Mouse (Mus musculus): ENCODE data around the gene Olfr600. TPM values are rescaled to one million over a fixed set of nuclear protein-coding genes. Genes with fewer than 3 reads are reported as not detected.
"Not testable (repeated sequence)": the region's sequence is repeated elsewhere in the genome, so short reads cannot be mapped to it uniquely, and the experiment has no call there.

Gene Olfr600
- not detected in 2 replicates for polyA plus RNA-seq (2014; fragmentation: Nextera tagmentation; extraction: Ambion mirVana)

DNA sequence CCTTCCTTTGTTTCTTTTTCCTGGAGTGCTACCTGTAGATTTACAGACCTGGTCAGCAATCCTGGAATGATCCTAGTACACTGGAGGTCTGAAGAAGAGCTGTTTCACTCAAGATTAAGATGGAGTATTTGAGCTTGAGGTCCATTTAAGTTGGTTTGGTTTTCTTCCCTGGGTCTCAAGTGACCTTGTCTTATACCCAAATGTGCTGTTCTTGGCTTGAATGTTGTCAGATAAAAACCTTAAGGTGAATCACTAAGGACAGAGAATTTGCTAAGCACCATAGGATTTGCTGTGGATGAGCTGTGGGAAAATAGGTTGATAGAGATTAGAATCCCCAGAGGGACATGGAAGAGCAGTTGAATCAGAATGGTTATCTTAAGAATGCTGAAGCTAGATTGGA, at the start of gene Olfr600:
Olfr600 (minus strand) TSS at position 101 of the 400 bp plus-strand sequence.
- H3K27ac ChIP-seq (replicated peaks; ENCODE audit: low read depth, low read length), result no peak within 1 kb of the TSS
- ATAC-seq (ENCODE audit: low read depth), result no peak
- no peaks in the 10 kb centered on the region for H3K9me3 ChIP-seq (ENCODE audit: control insufficient read depth, low read length)
- no peak within 1 kb of the TSS for H3K4me2 ChIP-seq (ENCODE audit: low read depth, low read length)
- DNase-seq (ENCODE audit: low spot score), result no peak
- no peak within 1 kb of the TSS for H3K9ac ChIP-seq (ENCODE audit: low read depth, low read length)
- H3K4me1 ChIP-seq (ENCODE audit: control insufficient read depth, insufficient read depth, low read length), result no peaks in the 10 kb centered on the region
- H3K4me3 ChIP-seq (ENCODE audit: low read depth, low read length), result no peak within 1 kb of the TSS
- no peaks in the 10 kb centered on the region for H3K36me3 ChIP-seq (ENCODE audit: control insufficient read depth, insufficient read depth, low read length)
- no peaks in the 10 kb centered on the region for H3K27me3 ChIP-seq (replicated peaks; ENCODE audit: control insufficient read depth, insufficient read depth, low read length)

- H3K27me3 ChIP-seq (replicated peaks; ENCODE audit: control insufficient read depth, insufficient read depth, low read length), result no peaks in the 10 kb centered on the region
- H3K27ac ChIP-seq (replicated peaks; ENCODE audit: low read depth, low read length), result no peak overlapping the region
- 20% methylated on average over 1 of the region's 1 CpGs for WGBS
- no peak overlapping the region for H3K4me2 ChIP-seq (ENCODE audit: low read depth, low read length)
- no peak overlapping the region for H3K9ac ChIP-seq (ENCODE audit: low read depth, low read length)
- H3K4me3 ChIP-seq (ENCODE audit: low read depth, low read length), result no peak overlapping the region
- H3K9me3 ChIP-seq (ENCODE audit: control insufficient read depth, low read length), result no peaks in the 10 kb centered on the region
- DNase-seq (ENCODE audit: low spot score) (no peak), ATAC-seq (ENCODE audit: low read depth) (no peak)
- H3K36me3 ChIP-seq (ENCODE audit: control insufficient read depth, insufficient read depth, low read length), result no peaks in the 10 kb centered on the region
- H3K4me1 ChIP-seq (ENCODE audit: control insufficient read depth, insufficient read depth, low read length), result no peaks in the 10 kb centered on the region
Measured at GRCm38 (mm10) chr7:103398981-103399380, 49.5 kb upstream of the Olfr600 start.

- no peaks in the 10 kb centered on the region for H3K36me3 ChIP-seq (ENCODE audit: control insufficient read depth, insufficient read depth, low read length)
- H3K4me1 ChIP-seq (ENCODE audit: control insufficient read depth, insufficient read depth, low read length), result no peaks in the 10 kb centered on the region
- no peak for ATAC-seq (ENCODE audit: low read depth)
- H3K4me3 ChIP-seq (ENCODE audit: low read depth, low read length), result no peak overlapping the region
- no peak overlapping the region for H3K4me2 ChIP-seq (ENCODE audit: low read depth, low read length)
- H3K9ac ChIP-seq (ENCODE audit: low read depth, low read length), result no peak overlapping the region
- no peaks in the 10 kb centered on the region for H3K27me3 ChIP-seq (replicated peaks; ENCODE audit: control insufficient read depth, insufficient read depth, low read length)
- DNase-seq (ENCODE audit: low spot score), result no peak
- no peak overlapping the region for H3K27ac ChIP-seq (replicated peaks; ENCODE audit: low read depth, low read length)
- H3K9me3 ChIP-seq (ENCODE audit: control insufficient read depth, low read length), result no peaks in the 10 kb centered on the region
Measured at GRCm38 (mm10) chr7:103397758-103398157, 48.3 kb upstream of the Olfr600 start.

DNA sequence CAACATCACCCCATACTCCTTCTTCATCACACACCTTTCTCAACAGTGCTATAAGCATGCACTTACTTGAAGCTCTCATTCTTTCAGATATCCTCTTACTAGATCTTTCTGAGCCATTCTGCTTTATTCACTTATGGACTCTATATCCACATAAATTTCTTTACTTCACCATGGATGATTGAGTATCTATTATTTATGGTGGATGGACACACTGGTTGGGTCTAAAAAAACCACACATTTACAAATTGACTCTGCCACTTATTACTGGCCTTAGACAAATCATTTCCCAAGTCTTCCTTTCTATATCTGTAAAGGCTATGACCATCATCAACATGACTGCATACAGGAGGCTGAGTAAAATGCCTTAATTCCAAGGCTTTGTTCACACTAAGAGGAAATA, 36.6 kb upstream of the Olfr600 start, which contains the start of gene Olfr603:
Olfr603 (minus strand) TSS at position 101 of the 400 bp plus-strand sequence.
- Histone ChIP-seq H3K27ac (replicated peaks; ENCODE audit: low read depth, low read length) (no peak within 1 kb of the TSS), H3K4me2 (ENCODE audit: low read depth, low read length) (no peak within 1 kb of the TSS)
- no peak for ATAC-seq (ENCODE audit: low read depth)

GRCm38 (mm10) chr7:103362555-103362954, 13.1 kb upstream of the Olfr600 start, which contains the start of gene Olfr601:
TSS of gene Olfr601 (minus strand) at chr7:103362655.
- H3K4me2 ChIP-seq (ENCODE audit: low read depth, low read length), result no peak within 1 kb of the TSS
- H3K36me3 ChIP-seq (ENCODE audit: control insufficient read depth, insufficient read depth, low read length), result no peaks in the 10 kb centered on the region
- H3K27ac ChIP-seq (replicated peaks; ENCODE audit: low read depth, low read length), result no peak within 1 kb of the TSS
- no peaks in the 10 kb centered on the region for H3K27me3 ChIP-seq (replicated peaks; ENCODE audit: control insufficient read depth, insufficient read depth, low read length)
- DNase-seq (ENCODE audit: low spot score) (no peak), ATAC-seq (ENCODE audit: low read depth) (no peak)
- H3K4me1 ChIP-seq (ENCODE audit: control insufficient read depth, insufficient read depth, low read length), result no peaks in the 10 kb centered on the region
- no peak within 1 kb of the TSS for H3K9ac ChIP-seq (ENCODE audit: low read depth, low read length)
- H3K9me3 ChIP-seq (ENCODE audit: control insufficient read depth, low read length), result no peaks in the 10 kb centered on the region
- 92% methylated on average over 1 of the region's 1 CpGs for WGBS
- H3K4me3 ChIP-seq (ENCODE audit: low read depth, low read length), result no peak within 1 kb of the TSS

More for the DNA sequence above, 36.6 kb upstream of the Olfr600 start, which contains the start of gene Olfr603:
- no peaks in the 10 kb centered on the region for H3K9me3 ChIP-seq (ENCODE audit: control insufficient read depth, low read length)
- DNase-seq (ENCODE audit: low spot score), result no peak
- no peaks in the 10 kb centered on the region for H3K27me3 ChIP-seq (replicated peaks; ENCODE audit: control insufficient read depth, insufficient read depth, low read length)
- H3K4me1 ChIP-seq (ENCODE audit: control insufficient read depth, insufficient read depth, low read length), result no peaks in the 10 kb centered on the region
- H3K9ac ChIP-seq (ENCODE audit: low read depth, low read length), result no peak within 1 kb of the TSS
- H3K36me3 ChIP-seq (ENCODE audit: control insufficient read depth, insufficient read depth, low read length), result no peaks in the 10 kb centered on the region
- no peak within 1 kb of the TSS for H3K4me3 ChIP-seq (ENCODE audit: low read depth, low read length)

DNA sequence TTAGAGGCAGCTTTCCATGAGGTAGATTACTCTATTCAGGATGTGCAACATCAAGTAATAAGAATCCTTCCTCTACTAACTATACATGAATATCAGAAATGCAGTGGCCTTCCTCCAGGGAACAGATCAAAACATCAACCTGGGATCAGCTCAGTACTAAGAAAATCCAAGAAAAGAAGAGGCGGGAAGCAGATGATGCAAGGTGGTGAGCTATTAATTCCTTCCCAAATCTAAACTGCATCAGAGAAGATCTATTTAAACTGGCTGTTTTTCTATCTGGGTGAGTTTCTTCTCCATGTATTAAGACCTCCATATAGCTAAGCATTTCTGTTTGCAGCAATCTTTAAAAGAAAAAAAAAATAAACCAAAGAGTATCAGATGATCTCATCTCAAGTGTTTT, 13.9 kb downstream of the Olfr600 start, which contains the start of gene Olfr599:
Olfr599 (plus strand) TSS at position 301 of the 400 bp plus-strand sequence.
- Histone ChIP-seq H3K9ac (ENCODE audit: low read depth, low read length) (no peak within 1 kb of the TSS), H3K4me3 (ENCODE audit: low read depth, low read length) (no peak within 1 kb of the TSS), H3K36me3 (ENCODE audit: control insufficient read depth, insufficient read depth, low read length) (no peaks in the 10 kb centered on the region), H3K4me1 (ENCODE audit: control insufficient read depth, insufficient read depth, low read length) (no peaks in the 10 kb centered on the region), H3K27ac (replicated peaks; ENCODE audit: low read depth, low read length) (no peak within 1 kb of the TSS), H3K4me2 (ENCODE audit: low read depth, low read length) (no peak within 1 kb of the TSS), H3K27me3 (replicated peaks; ENCODE audit: control insufficient read depth, insufficient read depth, low read length) (no peaks in the 10 kb centered on the region), H3K9me3 (ENCODE audit: control insufficient read depth, low read length) (no peaks in the 10 kb centered on the region)
- ATAC-seq (ENCODE audit: low read depth) (no peak), DNase-seq (ENCODE audit: low spot score) (no peak)
- 83% methylated on average over 1 of the region's 1 CpGs for WGBS

GRCm38 (mm10) chr7:103323268-103323667, 26.2 kb downstream of the Olfr600 start, which contains the start of gene Olfr598:
TSS of gene Olfr598 (plus strand) at chr7:103323568.
- H3K36me3 ChIP-seq (ENCODE audit: control insufficient read depth, insufficient read depth, low read length), result no peaks in the 10 kb centered on the region
- H3K9me3 ChIP-seq (ENCODE audit: control insufficient read depth, low read length), result no peaks in the 10 kb centered on the region
- H3K27ac ChIP-seq (replicated peaks; ENCODE audit: low read depth, low read length), result no peak within 1 kb of the TSS
- DNase-seq (ENCODE audit: low spot score) (no peak), ATAC-seq (ENCODE audit: low read depth) (no peak)
- H3K27me3 ChIP-seq (replicated peaks; ENCODE audit: control insufficient read depth, insufficient read depth, low read length), result no peaks in the 10 kb centered on the region
- H3K4me2 ChIP-seq (ENCODE audit: low read depth, low read length), result no peak within 1 kb of the TSS
- no peak within 1 kb of the TSS for H3K4me3 ChIP-seq (ENCODE audit: low read depth, low read length)
- no peak within 1 kb of the TSS for H3K9ac ChIP-seq (ENCODE audit: low read depth, low read length)
- no peaks in the 10 kb centered on the region for H3K4me1 ChIP-seq (ENCODE audit: control insufficient read depth, insufficient read depth, low read length)

- not testable (repeated sequence) for H3K27me3 ChIP-seq (replicated peaks; ENCODE audit: control insufficient read depth, insufficient read depth, low read length); H3K9me3 ChIP-seq (ENCODE audit: control insufficient read depth, low read length); ATAC-seq (ENCODE audit: low read depth); H3K9ac ChIP-seq (ENCODE audit: low read depth, low read length); H3K36me3 ChIP-seq (ENCODE audit: control insufficient read depth, insufficient read depth, low read length); H3K4me2 ChIP-seq (ENCODE audit: low read depth, low read length); H3K4me3 ChIP-seq (ENCODE audit: low read depth, low read length); H3K4me1 ChIP-seq (ENCODE audit: control insufficient read depth, insufficient read depth, low read length); H3K27ac ChIP-seq (replicated peaks; ENCODE audit: low read depth, low read length); DNase-seq (ENCODE audit: low spot score)
- WGBS, result 86% methylated on average over 2 of the region's 2 CpGs
Measured at GRCm38 (mm10) chr7:103316015-103316414, 33.5 kb downstream of the Olfr600 start, which contains the start of gene Olfr597. TSS of gene Olfr597 (plus strand) at chr7:103316315.

GRCm38 (mm10) chr7:103305348-103305747, 44.1 kb downstream of the Olfr600 start, which contains the start of gene Olfr596:
TSS of gene Olfr596 (plus strand) at chr7:103305648.
- DNase-seq (ENCODE audit: low spot score); H3K9ac ChIP-seq (ENCODE audit: low read depth, low read length); H3K4me1 ChIP-seq (ENCODE audit: control insufficient read depth, insufficient read depth, low read length); H3K36me3 ChIP-seq (ENCODE audit: control insufficient read depth, insufficient read depth, low read length); H3K4me3 ChIP-seq (ENCODE audit: low read depth, low read length); H3K4me2 ChIP-seq (ENCODE audit: low read depth, low read length); H3K27ac ChIP-seq (replicated peaks; ENCODE audit: low read depth, low read length); ATAC-seq (ENCODE audit: low read depth); H3K9me3 ChIP-seq (ENCODE audit: control insufficient read depth, low read length); H3K27me3 ChIP-seq (replicated peaks; ENCODE audit: control insufficient read depth, insufficient read depth, low read length): not testable (repeated sequence)
- 78% methylated on average over 2 of the region's 2 CpGs for WGBS

Data from embryonic facial prominence, embryonic 14.5 days (tissue).